In genomic region chr2:94371093-94371492, GRCm38 (mm10) we compare ENCODE assay signal across 10 mouse cellular contexts. TPM values are rescaled to one million over a fixed set of nuclear protein-coding genes. Genes with fewer than 3 reads are reported as not detected.
DNase-seq lines count a peak whose midpoint lies in the region; ATAC-seq and TF ChIP-seq lines count a peak whose summit lies in the region.
"Had no signal": no experiment of that assay in that cellular context is flagged by ENCODE, and none has a peak within 500 bp of the region (broad histone marks: within the 10 kb centered on the region; RNA-seq: fewer than 3 reads in every experiment).

No protein-coding gene starts in this region.

- H3K79me2 ChIP-seq in MEL (ENCODE audit: control insufficient read depth, insufficient read depth, low read length, poor library complexity): no peaks in the 10 kb centered on the region

- no peak for DNase-seq in cerebellum, adult 2 months
- peak; percentile 9 for DNase-seq in left cerebral cortex, adult 11 months (ENCODE audit: low spot score)
- DNase-seq in left cerebral cortex, adult 8-10 months (ENCODE audit: low spot score in 2 of 2): no peak
- DNase-seq in MEL (ENCODE audit: low read depth, low spot score): peak; percentile 41
- DNase-seq in heart, postnatal 4 days: peak; percentile 48
- peak; percentile 28 to 34 for DNase-seq in lung, postnatal 4 days
- DNase-seq in cerebellum, postnatal 36 days: no peak

- no peak for TF ChIP-seq EP300 in MEL (IDR thresholded peaks at IDR 0.05; ENCODE audit: low read depth in 1 of 2, low read length in 2 of 2)

- ATAC-seq in cerebellum, adult (ENCODE audit: insufficient number of reproducible peaks, low FRiP score, low TSS enrichment): no peak

- H3K9ac ChIP-seq in MEL (ENCODE audit: control insufficient read depth, low read depth, low read length, poor library complexity, severe bottlenecking): no peak overlapping the region
- H3K9ac ChIP-seq: limb, embryonic 15.5 days had no signal

- no peaks in the 10 kb centered on the region for H3K27me3 ChIP-seq in cerebellum, adult 2 months (ENCODE audit: control insufficient read depth, insufficient read depth, low read length)
- no peaks in the 10 kb centered on the region for H3K27me3 ChIP-seq in MEL (ENCODE audit: control insufficient read depth in 1 of 2, insufficient read depth in 2 of 2, low read length in 2 of 2)
- H3K27me3 ChIP-seq: limb, embryonic 15.5 days had no signal

- no peaks in the 10 kb centered on the region for H3K4me1 ChIP-seq in cerebellum, adult 2 months (ENCODE audit: control insufficient read depth, insufficient read depth, low read length)
- H3K4me1 ChIP-seq in MEL (ENCODE audit: control insufficient read depth in 1 of 2, insufficient read depth in 2 of 2, low read length in 2 of 2): no peaks in the 10 kb centered on the region
- H3K4me1 ChIP-seq: limb, embryonic 15.5 days had no signal

- no peak overlapping the region for H3K27ac ChIP-seq in cerebellum, adult 2 months (ENCODE audit: insufficient read depth, low read length)
- H3K27ac ChIP-seq in MEL (ENCODE audit: control insufficient read depth, low read depth, low read length): no peak overlapping the region
- H3K27ac ChIP-seq: limb, embryonic 15.5 days had no signal

- peaks cover 0 to 11% of the 10 kb centered on the region in 2 experiments; a peak in 2 of 4 replicates for H3K36me3 ChIP-seq in MEL (ENCODE audit: control insufficient read depth in 1 of 2, insufficient read depth in 2 of 2, low read length in 2 of 2)

- H3K9me3 ChIP-seq in MEL (replicated peaks; ENCODE audit: insufficient read depth, low read length): no peaks in the 10 kb centered on the region
- H3K9me3 ChIP-seq: G1E; limb, embryonic 15.5 days had no signal

- peak; percentile 40; the same call in 1 of the 2 replicates for TF ChIP-seq CTCF in cerebellum, adult 2 months (IDR thresholded peaks at IDR 0.05; ENCODE audit: borderline replicate concordance, insufficient read depth, low read depth, low read length)
- TF ChIP-seq CTCF in MEL (IDR thresholded peaks at IDR 0.05 in 2 of 3, conservative IDR thresholded peaks at IDR 0.05 in 1 of 3; ENCODE audit: control insufficient read depth in 1 of 3, insufficient read depth in 1 of 3, low read depth in 2 of 3, low read length in 3 of 3, poor library complexity in 1 of 3, severe bottlenecking in 1 of 3): peak; percentile 12 to 43 (median 42); a peak in 4 of 6 replicates

- no peak for TF ChIP-seq POLR2A in cerebellum, adult 2 months (IDR thresholded peaks at IDR 0.05; ENCODE audit: borderline replicate concordance, insufficient read depth, low read length)
- TF ChIP-seq POLR2A in MEL (IDR thresholded peaks at IDR 0.05; ENCODE audit: control insufficient read depth in 1 of 2, insufficient read depth in 1 of 2, low read depth in 1 of 2, low read length in 2 of 2, poor library complexity in 1 of 2): no peak

- TF ChIP-seq RAD21 in MEL (IDR thresholded peaks at IDR 0.05; ENCODE audit: low read depth, low read length): peak; percentile 5

- 79% methylated on average over 6 of the region's 6 CpGs for WGBS in cerebellum, adult 2 months

- no peak overlapping the region for H3K4me3 ChIP-seq in cerebellum, adult 2 months (replicated peaks; ENCODE audit: insufficient read depth, low read depth, low read length)
- H3K4me3 ChIP-seq in MEL (ENCODE audit: control insufficient read depth in 1 of 2, insufficient read depth in 1 of 2, low read depth in 2 of 2, low read length in 2 of 2): no peak overlapping the region
- H3K4me3 ChIP-seq: limb, embryonic 15.5 days had no signal

TF ChIP-seq in MEL, 35 proteins besides CTCF, POLR2A, EP300 and RAD21:
- TF ChIP-seq BHLHE40 (IDR thresholded peaks at IDR 0.05; ENCODE audit: borderline replicate concordance, low read depth, low read length) (no peak), SMC3 (IDR thresholded peaks at IDR 0.05; ENCODE audit: low read depth, low read length) (peak; percentile 38; the same call in 1 of the 2 replicates)

RNA-seq across cellular contexts. Expression of gene Ttc17, which starts 35.4 kb away (rescaled TPM):
- polyA plus RNA-seq in cerebellum, adult 2 months (2012; rRNA removed): 44.6 and 46.1 TPM in 2 replicates
- total RNA-seq in left cerebral cortex, adult 8-10 months (2022): 10 to 100 TPM; 32.9 to 48.3 (median 40.9) TPM
- 7.0 and 8.8 TPM in 2 replicates for total RNA-seq in MEL (2012; rRNA removed)
- 10 to 100 TPM in 1 of 2 experiments, not detected in 1; 10.2 TPM for polyA plus RNA-seq in MEL (2012; ENCODE audit: insufficient read depth in 1 of 2, insufficient read length in 2 of 2, low read depth in 1 of 2, low replicate concordance in 2 of 2, missing spikeins in 1 of 2)
- total RNA-seq in heart, postnatal 4 days (2021): 10 to 100 TPM; 28.3 to 29.2 TPM

Comparison
In these comparisons a context has a peak if more than half of its experiments do, and no peak if none do; other contexts are left out.
1. DNase-seq: peak in left cerebral cortex, adult 11 months (single experiment), MEL (single experiment), heart, postnatal 4 days (single experiment) and lung, postnatal 4 days (2 of 2); none in cerebellum, adult 2 months (0 of 2), left cerebral cortex, adult 8-10 months (0 of 2) and cerebellum, postnatal 36 days (0 of 2).